Mouse (Mus musculus): ENCODE measurements around the gene Ncl. TPM values are rescaled to one million over a fixed set of nuclear protein-coding genes. Genes with fewer than 3 reads are reported as not detected.

The Ncl gene
- polyA plus RNA-seq, 1 experiment from 2014 or later, result 518 TPM

DNA sequence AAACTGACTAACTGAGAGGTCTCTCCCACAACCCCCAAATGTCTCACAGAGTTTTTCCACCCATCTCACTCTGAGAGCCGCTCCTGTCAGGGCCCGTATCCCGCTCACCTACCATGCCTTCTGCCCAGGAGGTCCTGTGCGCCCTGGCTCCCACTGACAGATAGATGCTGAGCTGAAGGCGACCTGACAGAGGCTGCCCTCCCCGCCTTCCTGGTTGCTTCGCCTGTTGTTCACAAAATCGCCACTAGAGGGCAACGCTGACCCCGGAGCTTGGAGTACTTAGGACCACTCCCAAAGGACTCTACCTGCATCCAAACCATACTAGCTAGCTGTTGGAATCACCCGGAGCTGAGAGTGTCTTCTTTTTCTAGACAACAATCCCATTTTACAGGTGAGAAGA lies 30.0 kb upstream of the Ncl start:
- H3K27me3 ChIP-seq (ENCODE audit: insufficient read depth, poor library complexity, severe bottlenecking), result peaks cover 6% of the 10 kb centered on the region; the same call in 1 of the 2 replicates
- no peak overlapping the region for H3K4me3 ChIP-seq
- H3K4me1 ChIP-seq, result peaks cover 3% of the 10 kb centered on the region; the same call in 1 of the 2 replicates
- no peak overlapping the region for H3K27ac ChIP-seq
- 3% methylated on average over 11 of the region's 11 CpGs for WGBS
- no peaks in the 10 kb centered on the region for H3K9me3 ChIP-seq
- peak; percentile 85 for DNase-seq (ENCODE audit: low spot score)
- no peaks in the 10 kb centered on the region for H3K36me3 ChIP-seq

DNA sequence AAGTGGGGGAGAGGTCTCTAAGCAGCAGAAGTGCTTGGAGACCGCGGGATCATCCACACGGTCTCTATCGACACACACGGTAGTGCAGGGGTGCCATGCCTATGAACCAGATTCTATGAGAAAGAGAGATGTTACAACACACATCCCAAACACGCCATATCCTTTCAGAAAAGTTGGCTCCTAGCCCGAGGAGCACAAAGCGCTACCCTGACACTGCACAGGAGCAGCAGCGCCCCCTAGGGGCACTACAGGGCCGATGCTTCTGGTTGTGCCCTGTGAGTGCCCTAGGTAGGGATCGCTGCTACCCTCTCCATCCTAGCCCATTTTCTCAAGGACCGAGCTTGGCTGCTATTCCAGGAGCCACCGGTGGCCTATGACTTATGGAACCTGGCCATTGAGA lies 21.8 kb upstream of the Ncl start:
- Histone ChIP-seq H3K27me3 (ENCODE audit: insufficient read depth, poor library complexity, severe bottlenecking) (no peaks in the 10 kb centered on the region), H3K9me3 (no peaks in the 10 kb centered on the region), H3K4me1 (peaks cover 32% of the 10 kb centered on the region), H3K4me3 (peak overlapping the region; percentile 19; the same call in 1 of the 2 replicates), H3K27ac (no peak overlapping the region; the same call in 1 of the 2 replicates), H3K36me3 (no peaks in the 10 kb centered on the region)
- WGBS, result 28% methylated on average over 13 of the region's 13 CpGs
- peak; percentile 85 for DNase-seq (ENCODE audit: low spot score)

DNA sequence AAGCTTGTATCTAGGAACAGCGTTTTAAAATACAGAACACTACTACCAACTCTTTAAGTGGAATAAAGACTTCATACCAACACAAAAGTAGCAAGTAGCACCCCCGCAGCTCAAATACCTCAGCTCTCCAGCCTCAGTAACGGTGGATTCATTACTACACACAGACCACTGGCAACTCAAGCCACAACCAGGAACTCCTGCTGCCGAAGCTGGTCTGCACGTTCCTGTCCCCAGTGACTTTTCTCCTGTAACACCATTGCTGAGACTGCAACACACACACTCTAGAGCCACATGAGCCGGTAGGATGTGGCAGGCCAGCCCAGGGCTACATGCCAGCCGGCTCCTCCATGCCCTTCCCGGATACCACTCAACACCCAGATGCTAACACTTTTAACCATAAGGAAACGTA lies 20.0 kb upstream of the Ncl start:
- no peaks in the 10 kb centered on the region for H3K27me3 ChIP-seq (ENCODE audit: insufficient read depth, poor library complexity, severe bottlenecking)
- DNase-seq (ENCODE audit: low spot score), result no peak
- H3K27ac ChIP-seq, result peak overlapping the region; percentile 77
- 55% methylated on average over 9 of the region's 9 CpGs for WGBS
- no peaks in the 10 kb centered on the region for H3K9me3 ChIP-seq
- H3K36me3 ChIP-seq, result no peaks in the 10 kb centered on the region
- H3K4me3 ChIP-seq, result peak overlapping the region; percentile 38
- peaks cover 34% of the 10 kb centered on the region for H3K4me1 ChIP-seq

DNA sequence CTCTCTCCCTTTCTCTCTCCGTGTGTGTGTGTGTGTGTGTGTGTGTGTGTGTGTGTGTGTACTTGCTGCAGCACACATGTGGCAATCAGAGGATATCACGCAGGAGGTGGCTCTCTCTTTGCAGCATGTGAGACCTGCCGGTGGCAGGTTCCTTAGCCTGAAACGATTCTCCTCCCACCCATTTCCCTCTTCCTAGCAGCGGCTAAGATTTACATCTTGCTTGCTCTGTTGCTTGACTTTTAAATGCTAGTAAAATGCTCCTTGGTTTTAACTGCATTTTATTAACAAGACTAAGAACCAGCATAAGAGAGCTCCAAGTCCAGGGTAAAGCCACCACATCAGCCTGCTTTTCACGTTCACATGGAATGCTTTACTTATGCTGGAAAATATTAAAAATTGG lies 19.5 kb upstream of the Ncl start:
- no peak for DNase-seq (ENCODE audit: low spot score)
- Histone ChIP-seq H3K9me3 (no peaks in the 10 kb centered on the region), H3K27ac (peak overlapping the region; percentile 77; the same call in 1 of the 2 replicates), H3K4me3 (peak overlapping the region; percentile 3; the same call in 1 of the 2 replicates), H3K36me3 (no peaks in the 10 kb centered on the region), H3K27me3 (ENCODE audit: insufficient read depth, poor library complexity, severe bottlenecking) (no peaks in the 10 kb centered on the region), H3K4me1 (peaks cover 34% of the 10 kb centered on the region)
- 55% methylated on average over 5 of the region's 6 CpGs for WGBS

DNA sequence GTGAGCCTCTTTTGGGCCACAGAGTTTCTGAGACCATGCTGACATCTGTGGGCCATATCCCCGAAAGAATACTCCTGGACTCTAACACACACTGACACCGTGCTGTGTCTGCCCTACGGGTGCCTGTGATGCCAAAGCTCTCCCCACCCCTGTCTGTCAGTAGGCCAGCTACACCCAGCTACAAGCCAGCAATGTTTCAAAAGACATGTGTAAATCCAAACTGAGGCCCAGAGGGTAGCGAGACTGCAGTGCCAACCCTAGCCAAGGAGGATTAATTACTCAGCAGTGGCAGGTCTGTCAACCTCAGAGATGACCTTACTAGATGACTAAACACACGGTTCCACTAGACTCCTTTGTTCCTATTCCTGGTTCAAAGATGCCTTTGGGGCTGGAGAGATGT lies 17.2 kb upstream of the Ncl start:
- H3K9me3 ChIP-seq, result no peaks in the 10 kb centered on the region
- no peaks in the 10 kb centered on the region for H3K36me3 ChIP-seq
- H3K4me3 ChIP-seq, result no peak overlapping the region
- no peaks in the 10 kb centered on the region for H3K27me3 ChIP-seq (ENCODE audit: insufficient read depth, poor library complexity, severe bottlenecking)
- no peak for DNase-seq (ENCODE audit: low spot score)
- H3K27ac ChIP-seq, result no peak overlapping the region
- WGBS, result 82% methylated on average over 5 of the region's 5 CpGs
- peaks cover 34% of the 10 kb centered on the region for H3K4me1 ChIP-seq

DNA sequence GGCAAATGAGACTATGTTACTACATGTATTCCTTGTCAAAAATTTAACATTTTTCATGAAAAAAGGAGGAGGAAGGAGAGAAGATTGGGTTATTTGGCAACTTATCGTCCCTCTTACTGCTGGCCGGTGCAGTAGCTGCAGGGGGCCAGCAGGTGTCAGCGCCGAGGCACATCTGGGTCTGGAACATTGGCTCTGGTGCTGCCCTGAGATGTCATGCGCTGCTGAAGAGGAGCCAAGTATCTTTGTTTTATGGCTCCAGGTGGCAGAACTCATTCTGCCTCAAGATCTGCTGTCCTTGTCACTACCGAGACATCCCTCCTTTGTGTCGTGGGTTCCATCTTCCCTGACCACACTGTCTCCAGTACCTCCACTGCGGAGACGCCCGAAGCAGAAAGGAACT lies 12.8 kb upstream of the Ncl start:
- DNase-seq (ENCODE audit: low spot score), result no peak
- 45% methylated on average over 10 of the region's 10 CpGs for WGBS
- H3K36me3 ChIP-seq, result no peaks in the 10 kb centered on the region
- no peak overlapping the region for H3K4me3 ChIP-seq
- no peak overlapping the region for H3K27ac ChIP-seq
- no peaks in the 10 kb centered on the region for H3K27me3 ChIP-seq (ENCODE audit: insufficient read depth, poor library complexity, severe bottlenecking)
- no peaks in the 10 kb centered on the region for H3K9me3 ChIP-seq
- H3K4me1 ChIP-seq, result 0 out of 2 replicates have a peak, but pooled peaks cover 7% of the 10 kb centered on the region

DNA sequence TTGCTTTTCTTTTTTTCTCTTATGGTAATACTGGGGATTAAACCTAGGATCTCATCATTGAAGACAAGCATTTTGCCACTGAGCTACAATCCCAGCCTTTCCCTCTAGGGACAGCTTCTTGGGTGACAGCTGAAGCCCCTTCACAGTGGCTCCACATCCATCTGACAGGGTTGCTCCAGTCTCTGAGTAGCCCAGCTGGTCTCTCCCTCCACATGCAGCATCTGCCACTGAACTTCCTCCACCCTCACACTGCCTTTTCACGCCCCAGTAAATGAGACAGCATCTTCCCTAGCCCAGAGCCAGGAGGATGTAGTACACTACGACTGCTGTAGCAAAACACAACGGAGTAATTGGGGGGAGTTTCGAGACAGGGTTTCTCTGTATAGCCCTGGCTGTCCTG lies 8.9 kb upstream of the Ncl start:
- Histone ChIP-seq H3K4me1 (0 out of 2 replicates have a peak, but pooled peaks cover 4% of the 10 kb centered on the region), H3K9me3 (no peaks in the 10 kb centered on the region), H3K36me3 (no peaks in the 10 kb centered on the region), H3K27me3 (ENCODE audit: insufficient read depth, poor library complexity, severe bottlenecking) (no peaks in the 10 kb centered on the region), H3K27ac (no peak overlapping the region), H3K4me3 (no peak overlapping the region)
- no peak for DNase-seq (ENCODE audit: low spot score)
- WGBS, result 76% methylated on average over 4 of the region's 4 CpGs

DNA sequence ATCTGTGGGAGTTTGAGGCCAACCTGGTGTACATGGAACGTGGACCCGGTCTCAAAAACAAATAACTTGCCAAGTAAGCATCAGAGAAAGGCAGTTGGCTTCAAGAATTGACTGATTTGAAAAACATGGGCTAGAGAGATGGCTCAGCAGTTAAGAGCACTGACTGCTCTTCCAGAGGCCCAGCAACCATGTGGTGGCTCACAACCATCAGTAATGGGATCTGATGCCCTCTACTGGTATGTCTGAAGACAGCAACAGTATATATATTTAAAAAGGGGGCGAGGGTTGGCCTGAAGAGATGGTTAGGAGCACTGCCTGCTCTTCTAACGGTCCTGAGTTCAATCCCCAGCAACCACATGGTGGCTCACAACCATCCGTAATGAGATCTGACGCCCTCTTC lies 4.5 kb upstream of the Ncl start:
- 15% methylated on average over 6 of the region's 6 CpGs for WGBS
- Histone ChIP-seq H3K4me3 (no peak overlapping the region), H3K4me1 (peaks cover 18% of the 10 kb centered on the region), H3K27me3 (ENCODE audit: insufficient read depth, poor library complexity, severe bottlenecking) (no peaks in the 10 kb centered on the region), H3K9me3 (no peaks in the 10 kb centered on the region), H3K27ac (no peak overlapping the region), H3K36me3 (no peaks in the 10 kb centered on the region)
- no peak for DNase-seq (ENCODE audit: low spot score)

DNA sequence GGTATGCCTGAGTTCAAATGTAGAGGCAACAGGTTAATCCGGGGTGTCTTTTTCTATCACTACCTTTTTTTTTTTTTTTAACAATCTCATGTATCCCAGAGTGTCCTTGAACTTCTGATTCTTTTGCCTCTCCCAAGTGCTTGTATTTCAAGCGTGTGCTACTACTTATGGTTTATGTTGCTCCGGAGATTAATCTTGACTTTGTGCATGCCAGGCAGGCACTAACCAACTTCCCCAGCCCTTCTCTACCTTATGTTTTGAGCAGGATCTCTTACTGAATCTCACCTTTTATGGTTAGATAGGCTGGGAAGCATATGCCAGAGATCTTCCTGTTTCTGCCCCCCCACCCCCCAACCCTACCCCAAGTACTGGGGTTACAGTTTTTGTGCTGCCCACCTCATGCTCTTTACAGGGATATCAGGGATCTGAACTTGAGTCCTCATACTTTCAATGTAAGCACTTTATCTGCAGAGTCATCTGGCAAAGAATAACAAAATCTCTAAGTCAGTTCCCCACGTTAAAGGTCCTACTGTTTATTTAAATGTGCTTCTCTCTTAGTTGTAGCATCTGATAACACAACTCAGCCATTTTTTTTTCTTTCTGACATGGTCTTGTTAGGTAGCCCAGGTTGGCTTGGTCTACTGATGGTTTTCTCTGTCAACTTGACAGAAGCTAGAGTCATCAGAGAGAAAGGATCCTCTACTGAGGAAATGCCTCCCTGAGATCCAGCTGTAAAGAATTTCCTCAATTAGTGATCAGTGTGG lies 2.8 kb upstream of the Ncl start:
- WGBS, result 82% methylated on average over 4 of the region's 4 CpGs
- no peaks in the 10 kb centered on the region for H3K9me3 ChIP-seq
- no peaks in the 10 kb centered on the region for H3K27me3 ChIP-seq (ENCODE audit: insufficient read depth, poor library complexity, severe bottlenecking)

DNA sequence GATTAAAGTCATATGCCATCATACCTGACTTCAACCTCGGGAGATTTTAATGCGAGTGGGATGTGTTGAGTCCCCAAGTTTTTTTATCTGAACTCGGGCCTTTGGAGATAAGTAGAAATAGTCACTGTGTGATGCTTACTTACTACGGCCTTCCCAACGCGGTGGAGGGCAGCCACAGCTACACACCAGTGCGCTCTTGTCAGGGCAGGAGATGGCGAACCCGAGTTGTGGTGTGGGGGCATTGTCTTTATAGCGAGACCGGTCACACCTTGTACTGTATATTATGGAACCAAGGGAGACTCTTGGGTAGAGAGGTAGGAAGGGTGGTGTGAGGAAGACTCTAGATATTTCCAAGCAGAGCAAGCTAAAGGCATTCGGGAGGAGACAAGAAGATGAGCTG lies 1.2 kb upstream of the Ncl start:
- H3K27me3 ChIP-seq (ENCODE audit: insufficient read depth, poor library complexity, severe bottlenecking), result no peaks in the 10 kb centered on the region
- peaks cover 26% of the 10 kb centered on the region for H3K36me3 ChIP-seq
- H3K9me3 ChIP-seq, result no peaks in the 10 kb centered on the region
- 21% methylated on average over 12 of the region's 12 CpGs for WGBS
- DNase-seq (ENCODE audit: low spot score), result no peak
- peaks cover 18% of the 10 kb centered on the region for H3K4me1 ChIP-seq
- H3K4me3 ChIP-seq, result peak overlapping the region; percentile 95
- H3K27ac ChIP-seq, result peak overlapping the region; percentile 98

More for the DNA sequence above, 2.8 kb upstream of the Ncl start:
- peaks cover 18% of the 10 kb centered on the region for H3K4me1 ChIP-seq
- no peak overlapping the region for H3K4me3 ChIP-seq
- DNase-seq (ENCODE audit: low spot score), result no peak
- peaks cover 10% of the 10 kb centered on the region for H3K36me3 ChIP-seq
- no peak overlapping the region for H3K27ac ChIP-seq

DNA sequence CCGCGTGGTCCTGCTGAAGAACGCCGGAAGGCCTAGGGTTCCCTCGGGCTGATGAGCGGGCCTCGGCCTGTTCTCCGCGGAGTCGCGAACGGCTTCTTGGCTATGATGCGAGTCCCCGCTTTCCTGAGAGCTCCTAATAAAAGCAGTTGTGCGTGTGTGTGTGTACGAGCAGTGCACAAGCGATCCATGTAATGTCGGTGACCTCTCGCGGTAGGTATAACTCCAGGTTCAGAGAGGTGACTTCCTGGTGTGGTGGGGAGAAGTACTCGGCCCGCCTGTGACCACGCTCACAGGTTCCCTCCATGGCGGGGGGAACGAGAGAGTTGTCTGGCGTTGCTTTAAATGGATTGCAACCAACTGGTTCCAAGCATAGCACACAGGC lies 589 bp upstream of the Ncl start:
- H3K4me3 ChIP-seq, result peak overlapping the region; percentile 95
- no peak for DNase-seq (ENCODE audit: low spot score)
- no peaks in the 10 kb centered on the region for H3K9me3 ChIP-seq
- no peaks in the 10 kb centered on the region for H3K27me3 ChIP-seq (ENCODE audit: insufficient read depth, poor library complexity, severe bottlenecking)
- under 1% methylated on average over 26 of the region's 26 CpGs for WGBS
- peak overlapping the region; percentile 98 for H3K27ac ChIP-seq
- peaks cover 33% of the 10 kb centered on the region for H3K36me3 ChIP-seq
- peaks cover 18% of the 10 kb centered on the region for H3K4me1 ChIP-seq

DNA sequence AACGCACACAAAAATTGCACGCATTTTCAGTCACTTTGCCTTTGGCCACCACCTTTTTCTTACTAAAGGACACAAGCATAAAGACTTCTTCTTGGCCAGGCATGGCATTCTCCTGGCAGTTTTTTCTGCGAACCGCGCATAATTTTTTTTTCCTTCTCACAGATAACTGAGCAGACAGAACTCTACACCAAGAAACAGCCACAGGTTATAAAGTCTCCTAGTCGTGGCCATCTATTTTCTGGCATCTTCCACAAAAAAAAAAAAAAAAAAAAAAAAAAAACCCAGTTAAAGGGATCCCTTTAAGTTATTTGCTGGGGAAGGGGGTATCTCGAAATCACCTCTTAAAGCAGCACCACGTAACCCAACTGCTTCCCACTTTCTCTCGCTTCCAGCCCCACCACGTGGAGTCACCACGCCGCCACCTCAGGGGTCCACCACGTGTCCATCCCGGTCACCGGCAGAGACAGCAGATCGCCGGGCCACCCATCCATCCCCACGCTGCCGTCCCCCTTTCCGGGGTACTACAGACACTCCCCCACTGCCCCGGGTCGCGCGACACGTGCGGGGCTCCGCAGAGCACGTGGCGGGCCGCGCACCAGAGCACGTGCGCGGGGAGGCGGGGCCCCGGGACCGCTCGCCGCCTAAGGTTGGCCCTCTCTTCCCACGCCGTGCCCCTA lies 833 bp downstream of the Ncl start:
- DNase-seq (ENCODE audit: low spot score), result no peak
- Histone ChIP-seq H3K4me3 (peak overlapping the region; percentile 95), H3K4me1 (peaks cover 14% of the 10 kb centered on the region), H3K9me3 (no peaks in the 10 kb centered on the region), H3K27ac (peak overlapping the region; percentile 98), H3K27me3 (ENCODE audit: insufficient read depth, poor library complexity, severe bottlenecking) (no peaks in the 10 kb centered on the region), H3K36me3 (peaks cover 47% of the 10 kb centered on the region)
- under 1% methylated on average over 32 of the region's 41 CpGs for WGBS

DNA sequence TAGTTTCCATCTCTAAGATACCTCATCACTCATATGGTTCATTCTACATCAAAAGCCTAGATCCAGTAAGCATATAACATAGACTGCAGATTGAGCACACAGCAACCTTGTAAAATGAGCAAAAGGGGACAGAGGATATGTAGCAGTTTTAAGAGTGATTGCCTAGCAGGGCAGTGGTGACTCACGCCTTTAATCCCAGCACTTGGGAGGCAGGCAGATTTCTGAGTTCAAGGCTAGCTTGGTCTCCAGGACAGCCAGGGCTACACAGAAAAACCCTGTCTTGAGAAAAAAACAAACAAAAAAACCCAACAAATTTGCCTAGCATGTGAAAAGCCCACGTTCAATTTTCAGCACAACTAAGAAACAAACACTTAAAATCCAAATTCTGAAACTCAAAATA lies 5.0 kb downstream of the Ncl start:
- H3K9me3 ChIP-seq, result no peaks in the 10 kb centered on the region
- WGBS, result 84% methylated on average over 2 of the region's 2 CpGs
- no peak overlapping the region for H3K27ac ChIP-seq
- no peaks in the 10 kb centered on the region for H3K27me3 ChIP-seq (ENCODE audit: insufficient read depth, poor library complexity, severe bottlenecking)
- peaks cover 89% of the 10 kb centered on the region for H3K36me3 ChIP-seq
- no peaks in the 10 kb centered on the region for H3K4me1 ChIP-seq
- DNase-seq (ENCODE audit: low spot score), result no peak
- H3K4me3 ChIP-seq, result no peak overlapping the region
